Mouse (Mus musculus) liver, adult 2 months (tissue): ENCODE measurements around the gene Gm21783. TPM values are rescaled to one million over a fixed set of nuclear protein-coding genes. Genes with fewer than 3 reads are reported as not detected.
"Not testable (repeated sequence)": the region's sequence is repeated elsewhere in the genome, so short reads cannot be mapped to it uniquely, and the experiment has no call there.

Experiments used
- DNase-seq: peaks from one replicate; pipeline ENCODE4 v3.0.0-alpha.2; 2011; ENCODE audit warnings: low read depth, low spot score; ENCODE audit errors: extremely low read depth
- H3K27ac ChIP-seq: fragments of 200-500 bp; replicated peaks from 2 replicates; pipeline ENCODE4 v1.5.1; 2012; ENCODE audit warnings: low read depth, mild to moderate bottlenecking, control low read depth, inconsistent platforms, low read length; ENCODE audit not compliant: insufficient read depth
- H3K27me3 ChIP-seq: fragments of 200-500 bp; 2 replicates; pipeline ENCODE4 v1.6.1; 2012; ENCODE audit warnings: mild to moderate bottlenecking, moderate library complexity, low read length, inconsistent platforms; ENCODE audit not compliant: control insufficient read depth, insufficient read depth
- H3K36me3 ChIP-seq: fragments of 200-500 bp; 2 replicates; pipeline ENCODE4 v1.6.1; 2012; ENCODE audit warnings: low read length, inconsistent platforms; ENCODE audit not compliant: control insufficient read depth, insufficient read depth
- H3K4me1 ChIP-seq: fragments of 200-500 bp; 2 replicates; pipeline ENCODE4 v1.6.1; 2011; ENCODE audit warnings: low read length; ENCODE audit not compliant: control insufficient read depth, insufficient read depth
- H3K4me3 ChIP-seq: fragments of 200-500 bp; 2 replicates; pipeline ENCODE4 v1.5.1; 2011; ENCODE audit warnings: low read depth, mild to moderate bottlenecking, control low read depth, low read length, moderate library complexity; ENCODE audit not compliant: insufficient read depth
- H3K79me2 ChIP-seq: fragments of 200-500 bp; 2 replicates; pipeline ENCODE4 v1.6.1; 2012; ENCODE audit warnings: inconsistent platforms, mild to moderate bottlenecking, low read length, moderate library complexity; ENCODE audit not compliant: control insufficient read depth, insufficient read depth
- H3K9ac ChIP-seq: fragments of 200-500 bp; 2 replicates; pipeline ENCODE4 v1.6.1; 2012; ENCODE audit warnings: low read depth, mild to moderate bottlenecking, control low read depth, inconsistent platforms, low read length
- WGBS: fragments of 180-500 bp; shearing (Covaris S2); methylation state at CpG from one replicate; pipeline ENCODE4 v1.1.7; 2018; 5-methylcytosine and 5-hydroxymethylcytosine counted together
- polyA plus RNA-seq: library from polyadenylated mRNA; depleted of rRNA; stranded (reverse); fragments of >200 nt; gene quantifications from 2 replicates; pipeline ENCODE4 v1.2.3, GENCODE M21; 2012; rRNA removed
- total RNA-seq: library from RNA; depleted of rRNA; stranded (reverse); fragments of >200 nt; gene quantifications from 2 replicates; pipeline ENCODE4 v1.2.3, GENCODE M21; 2014; rRNA removed

The Gm21783 gene
- not detected in 2 replicates for total RNA-seq
- polyA plus RNA-seq, result not detected in 2 replicates

DNA sequence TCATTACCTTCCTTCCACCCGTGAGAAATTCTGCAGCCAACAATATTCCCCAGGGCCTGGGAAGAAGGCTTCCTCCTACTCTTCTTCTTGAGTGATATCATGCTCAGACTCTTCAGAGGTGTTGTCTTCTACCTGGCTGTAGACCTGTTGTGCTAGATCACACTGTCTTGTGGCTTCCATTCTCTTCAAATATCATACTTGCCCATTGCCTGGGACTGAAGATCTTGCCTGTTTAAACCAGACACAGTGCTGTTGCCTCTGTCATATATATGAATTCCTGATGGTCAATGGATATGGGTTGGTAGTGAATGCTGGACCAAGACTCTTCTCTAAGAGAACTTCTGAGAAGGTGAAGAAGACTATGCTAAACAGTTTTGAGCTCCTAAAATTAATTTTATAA, at the start of gene Gm21783:
TSS of gene Gm21783 (minus strand) at position 101 of the 400 bp plus-strand sequence.
- WGBS, result no CpG with 5 or more reads among the region's 1 CpGs
- DNase-seq, H3K9ac ChIP-seq, H3K4me1 ChIP-seq, H3K36me3 ChIP-seq, H3K27me3 ChIP-seq, H3K27ac ChIP-seq, H3K79me2 ChIP-seq, H3K4me3 ChIP-seq: not testable (repeated sequence)
